Mouse (Mus musculus) stomach, postnatal 0 days (tissue): ENCODE measurements around the gene Pdcd6ip. TPM values are rescaled to one million over a fixed set of nuclear protein-coding genes. Genes with fewer than 3 reads are reported as not detected.

Experiments used
- ATAC-seq: fragments of 200-750 bp; cut with Nextera tagmentation; 2 replicates; pipeline ENCODE4 v1.8.0; 2017; ENCODE audit not compliant: low FRiP score, low TSS enrichment
- DNase-seq: peaks from one replicate; pipeline ENCODE4 v3.0.0-alpha.2; 2016; ENCODE audit warnings: low spot score
- H3K27ac ChIP-seq: fragments of 300-500 bp; sonication (generic); replicated peaks from 2 replicates; pipeline ENCODE4 v1.5.1; 2014; ENCODE audit warnings: mild to moderate bottlenecking, control low read depth
- H3K27me3 ChIP-seq: fragments of 300-500 bp; sonication (generic); 2 replicates; pipeline ENCODE4 v1.6.1; 2014; ENCODE audit warnings: low read length; ENCODE audit not compliant: control insufficient read depth, insufficient read depth
- H3K36me3 ChIP-seq: fragments of 300-500 bp; sonication (generic); 2 replicates; pipeline ENCODE4 v1.6.1; 2014; ENCODE audit warnings: low read length, mixed read lengths; ENCODE audit not compliant: control insufficient read depth, insufficient read depth
- H3K4me1 ChIP-seq: fragments of 300-500 bp; sonication (generic); replicated peaks from 2 replicates; pipeline ENCODE4 v1.6.1; 2014; ENCODE audit warnings: antibody characterized with exemption; ENCODE audit not compliant: control insufficient read depth, insufficient read depth
- H3K4me2 ChIP-seq: fragments of 300-500 bp; sonication (generic); replicated peaks from 2 replicates; pipeline ENCODE4 v1.6.1; 2014; ENCODE audit warnings: low read depth, mild to moderate bottlenecking, control low read depth, moderate library complexity
- H3K4me3 ChIP-seq: fragments of 300-500 bp; sonication (generic); 2 replicates; pipeline ENCODE4 v1.5.1; 2014; ENCODE audit warnings: low read depth, low read length, control low read depth
- H3K9ac ChIP-seq: fragments of 300-500 bp; sonication (generic); 2 replicates; pipeline ENCODE4 v1.6.1; 2014; ENCODE audit warnings: mild to moderate bottlenecking, low read length, control low read depth, mixed read lengths
- H3K9me3 ChIP-seq: fragments of 300-500 bp; sonication (generic); 2 replicates; pipeline ENCODE4 v1.6.1; 2016; ENCODE audit warnings: low read length; ENCODE audit not compliant: control insufficient read depth
- CTCF ChIP-seq: IDR thresholded peaks from 2 replicates; pipeline ENCODE4 v1.5.1; 2016; ENCODE audit warnings: antibody characterized with exemption, low read depth, mild to moderate bottlenecking, moderate library complexity
- EP300 ChIP-seq: optimal IDR thresholded peaks from 2 replicates; pipeline ENCODE3; 2016; ENCODE audit warnings: antibody characterized with exemption
- WGBS: fragments of 180-500 bp; shearing (Covaris S2); extraction: QIAGEN DNeasy Blood & Tissue Kit; methylation state at CpG from one replicate; pipeline ENCODE4 v1.1.7; 2014; 5-methylcytosine and 5-hydroxymethylcytosine counted together
- polyA plus RNA-seq: library from polyadenylated mRNA; unstranded; fragments of >200 nt; fragmentation: Nextera tagmentation; extraction: Ambion mirVana; gene quantifications from 2 replicates; pipeline ENCODE4 v1.2.1, GENCODE M21; 2015

Pdcd6ip gene
- polyA plus RNA-seq, 1 experiment from 2014 or later = 69.4 TPM

DNA sequence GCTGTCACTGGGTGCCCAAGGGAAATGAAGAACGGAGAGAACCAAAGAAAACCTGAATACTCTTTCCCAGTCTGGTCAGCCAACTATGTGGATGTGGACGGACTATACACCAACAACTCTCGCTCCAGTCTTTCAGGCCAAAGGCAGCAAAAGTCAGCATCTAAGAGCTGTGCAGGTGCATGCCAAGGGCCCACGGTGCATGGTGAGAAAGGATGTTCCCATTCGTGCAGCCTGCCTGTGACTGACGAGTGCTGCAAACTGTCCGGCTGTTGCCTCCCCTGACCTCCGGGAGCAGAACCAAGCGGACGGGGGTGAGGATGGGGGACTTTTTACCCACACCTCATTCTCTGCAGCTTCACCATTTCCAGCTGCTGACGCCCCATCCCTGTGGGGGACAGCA is 78.9 kb downstream of the Pdcd6ip start:
- TF ChIP-seq EP300 = no peak
- TF ChIP-seq CTCF = no peak
- WGBS = 88% methylated on average over 11 of the region's 11 CpGs

DNA sequence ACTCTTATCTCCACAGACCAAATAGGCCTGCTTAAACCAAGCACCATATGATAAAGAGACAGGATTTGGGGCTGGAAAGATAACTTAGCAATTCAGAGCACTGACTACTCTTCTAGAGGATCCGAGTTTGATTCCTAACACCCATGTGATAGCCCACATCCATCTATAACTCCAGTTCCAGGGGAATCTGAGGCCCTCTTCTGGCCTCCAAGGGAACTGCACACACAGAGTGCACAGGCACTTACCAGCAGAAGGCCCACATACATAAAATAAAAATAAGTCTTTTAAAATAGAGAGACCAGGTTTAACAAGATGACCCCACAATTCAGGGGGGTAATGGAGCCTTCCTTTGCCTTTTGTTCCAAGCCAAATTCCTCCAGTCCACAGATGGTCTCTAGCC is 79.3 kb downstream of the Pdcd6ip start:
- Histone ChIP-seq H3K27me3 (no peaks in the 10 kb centered on the region), H3K9me3 (no peaks in the 10 kb centered on the region), H3K36me3 (no peaks in the 10 kb centered on the region), H3K27ac (no peak overlapping the region), H3K4me3 (no peak overlapping the region), H3K9ac (no peak overlapping the region), H3K4me1 (no peaks in the 10 kb centered on the region), H3K4me2 (no peak overlapping the region)
- DNase-seq (no peak), ATAC-seq (no peak)
- WGBS = 77% methylated on average over 1 of the region's 1 CpGs
- TF ChIP-seq CTCF = peak; percentile 16; the same call in 1 of the 2 replicates
- TF ChIP-seq EP300 = no peak

More for the DNA sequence above, 78.9 kb downstream of the Pdcd6ip start:
- Histone ChIP-seq H3K4me1 (no peaks in the 10 kb centered on the region), H3K4me3 (no peak overlapping the region), H3K9me3 (no peaks in the 10 kb centered on the region), H3K9ac (no peak overlapping the region), H3K27me3 (no peaks in the 10 kb centered on the region), H3K4me2 (no peak overlapping the region), H3K36me3 (no peaks in the 10 kb centered on the region), H3K27ac (no peak overlapping the region)
- DNase-seq (no peak), ATAC-seq (no peak)

DNA sequence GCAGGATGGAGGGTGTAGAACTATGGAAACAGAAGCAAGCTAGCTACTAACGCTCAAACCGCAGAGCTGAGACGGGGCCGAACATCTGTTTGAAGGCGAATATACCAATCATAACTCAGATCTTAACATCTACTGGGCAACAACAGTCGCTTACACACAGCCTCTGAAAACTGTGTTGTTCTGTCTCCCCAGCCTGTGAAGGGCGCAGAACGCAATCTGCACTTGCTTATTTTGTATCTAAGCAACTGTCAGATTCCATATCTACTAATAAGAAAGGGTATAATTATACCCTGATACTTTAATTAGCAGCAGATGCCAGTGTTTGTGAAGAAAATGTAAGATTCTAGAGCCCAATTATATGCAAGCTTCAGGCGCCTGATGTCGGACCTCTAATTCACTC is 81.3 kb downstream of the Pdcd6ip start:
- Histone ChIP-seq H3K36me3 (no peaks in the 10 kb centered on the region), H3K27ac (no peak overlapping the region), H3K9me3 (no peaks in the 10 kb centered on the region), H3K9ac (no peak overlapping the region), H3K27me3 (no peaks in the 10 kb centered on the region), H3K4me1 (no peaks in the 10 kb centered on the region), H3K4me3 (no peak overlapping the region), H3K4me2 (no peak overlapping the region)
- no peak for DNase-seq
- no peak for ATAC-seq
- TF ChIP-seq CTCF (no peak), EP300 (no peak)
- 93% methylated on average over 10 of the region's 10 CpGs for WGBS

DNA sequence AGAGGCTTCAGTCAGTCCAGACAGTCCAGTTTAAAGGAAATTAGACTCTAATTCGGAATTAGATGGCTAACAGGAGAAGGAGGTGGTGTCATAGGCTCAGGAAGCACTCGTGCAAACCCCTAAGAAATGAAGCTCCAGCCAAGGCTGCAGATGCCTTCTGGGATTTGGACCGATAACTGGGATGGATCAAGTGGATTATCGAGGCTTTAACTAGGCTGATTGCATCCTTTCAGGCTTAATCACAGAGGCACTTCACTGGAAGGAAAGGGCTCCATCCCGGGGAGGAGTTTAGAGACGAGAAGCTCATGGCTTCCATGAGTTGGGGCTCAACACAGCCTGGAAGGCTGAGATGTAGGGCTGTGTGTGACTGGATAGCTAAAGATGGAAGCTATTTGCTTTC is 84.0 kb downstream of the Pdcd6ip start:
- no peak overlapping the region for H3K4me2 ChIP-seq
- TF ChIP-seq EP300 (no peak), CTCF (no peak)
- no peaks in the 10 kb centered on the region for H3K27me3 ChIP-seq
- no peaks in the 10 kb centered on the region for H3K9me3 ChIP-seq
- no peaks in the 10 kb centered on the region for H3K36me3 ChIP-seq
- DNase-seq = no peak
- H3K4me3 ChIP-seq = no peak overlapping the region
- no peak overlapping the region for H3K27ac ChIP-seq
- WGBS = 60% methylated on average over 6 of the region's 6 CpGs
- H3K9ac ChIP-seq = no peak overlapping the region
- no peak for ATAC-seq
- H3K4me1 ChIP-seq = no peaks in the 10 kb centered on the region

DNA sequence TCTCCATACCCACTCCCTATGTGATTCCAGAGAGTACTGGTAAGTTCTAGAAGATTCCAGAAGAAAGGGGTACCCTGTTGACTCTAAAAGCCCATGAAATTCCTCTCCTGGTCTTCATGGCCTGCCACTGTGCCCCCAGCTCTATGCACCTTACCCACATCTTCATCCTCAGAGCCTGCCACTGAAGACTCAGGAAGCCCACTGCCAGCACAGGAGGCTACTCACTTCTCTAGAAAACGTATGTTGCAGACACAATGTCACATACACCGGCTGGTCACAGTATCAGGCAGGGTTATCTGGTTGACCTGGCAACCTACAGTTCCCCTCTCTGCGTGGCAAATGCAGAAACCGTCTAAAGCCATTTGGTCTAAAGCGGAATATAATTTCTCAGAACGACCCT is 91.0 kb downstream of the Pdcd6ip start:
- Histone ChIP-seq H3K4me1 (no peaks in the 10 kb centered on the region), H3K27ac (no peak overlapping the region), H3K4me3 (no peak overlapping the region), H3K36me3 (no peaks in the 10 kb centered on the region), H3K9ac (no peak overlapping the region), H3K27me3 (no peaks in the 10 kb centered on the region), H3K9me3 (no peaks in the 10 kb centered on the region), H3K4me2 (no peak overlapping the region)
- ATAC-seq (no peak), DNase-seq (no peak)
- 80% methylated on average over 6 of the region's 6 CpGs for WGBS
- TF ChIP-seq EP300 (no peak), CTCF (no peak)

DNA sequence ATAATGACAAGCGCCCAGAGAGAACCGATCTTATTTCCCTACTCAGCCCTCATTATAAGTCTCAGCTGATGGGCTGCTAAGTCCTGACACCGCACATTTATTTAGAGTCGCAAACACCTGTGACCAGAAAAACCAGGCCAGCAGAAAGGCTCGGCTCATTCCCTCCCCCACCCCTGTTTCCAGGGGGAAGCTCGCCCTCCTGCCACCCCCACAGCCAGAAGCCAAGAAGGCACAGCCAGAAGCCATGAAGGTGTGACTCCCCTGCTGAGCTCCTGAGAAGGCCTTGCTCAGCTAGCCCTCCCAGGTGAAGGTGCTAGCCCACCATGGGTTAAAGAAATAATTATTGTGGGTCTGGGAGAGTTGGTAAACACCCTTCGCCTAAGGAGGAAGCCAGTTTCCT is 97.3 kb downstream of the Pdcd6ip start:
- 33% methylated on average over 7 of the region's 7 CpGs for WGBS
- H3K9me3 ChIP-seq = no peaks in the 10 kb centered on the region
- no peak for DNase-seq
- H3K4me1 ChIP-seq = no peaks in the 10 kb centered on the region
- no peak overlapping the region for H3K4me2 ChIP-seq
- H3K36me3 ChIP-seq = no peaks in the 10 kb centered on the region
- H3K27me3 ChIP-seq = no peaks in the 10 kb centered on the region
- no peak overlapping the region for H3K9ac ChIP-seq
- no peak for TF ChIP-seq CTCF
- no peak for TF ChIP-seq EP300
- ATAC-seq = no peak
- H3K4me3 ChIP-seq = no peak overlapping the region
- no peak overlapping the region for H3K27ac ChIP-seq
